Mouse (Mus musculus): ENCODE measurements around the gene Cox8a. TPM values are rescaled to one million over a fixed set of nuclear protein-coding genes. Genes with fewer than 3 reads are reported as not detected.
A peak's percentile ranks its signal among the peaks of the same experiment; 100 is the strongest.

Cox8a gene
- polyA plus RNA-seq, 1 experiment from 2014 or later: 1,270 TPM

GRCm38 (mm10) chr19:7195900-7196728 lies 21.3 kb downstream of the Cox8a start:
- no peak overlapping the region for H3K4me3 ChIP-seq (ENCODE audit: low read length)
- peaks cover 4% of the 10 kb centered on the region; the same call in 1 of the 2 replicates for H3K4me1 ChIP-seq (ENCODE audit: control insufficient read depth, insufficient read depth, low read depth, low read length)
- H3K9ac ChIP-seq (ENCODE audit: low read depth, low read length): no peak overlapping the region
- WGBS: 15% methylated on average over 33 of the region's 33 CpGs
- no peak overlapping the region for H3K4me2 ChIP-seq (ENCODE audit: low read length)
- ATAC-seq: peak; percentile 35
- no peaks in the 10 kb centered on the region for H3K9me3 ChIP-seq (ENCODE audit: control insufficient read depth, low read length)
- H3K27me3 ChIP-seq (replicated peaks; ENCODE audit: control insufficient read depth, insufficient read depth, low read length): no peaks in the 10 kb centered on the region
- H3K36me3 ChIP-seq (ENCODE audit: control insufficient read depth, insufficient read depth, low read length): peaks cover 31% of the 10 kb centered on the region
- no peak overlapping the region for H3K27ac ChIP-seq (ENCODE audit: low read depth, low read length)

GRCm38 (mm10) chr19:7192561-7192967 lies 24.9 kb downstream of the Cox8a start:
- H3K9me3 ChIP-seq (ENCODE audit: control insufficient read depth, low read length): no peaks in the 10 kb centered on the region
- H3K27ac ChIP-seq (ENCODE audit: low read depth, low read length): no peak overlapping the region
- ATAC-seq: no peak
- no peak overlapping the region for H3K4me3 ChIP-seq (ENCODE audit: low read length)
- H3K4me1 ChIP-seq (ENCODE audit: control insufficient read depth, insufficient read depth, low read depth, low read length): peaks cover 4% of the 10 kb centered on the region; the same call in 1 of the 2 replicates
- H3K4me2 ChIP-seq (ENCODE audit: low read length): no peak overlapping the region
- H3K36me3 ChIP-seq (ENCODE audit: control insufficient read depth, insufficient read depth, low read length): peaks cover 5% of the 10 kb centered on the region; the same call in 1 of the 2 replicates
- H3K27me3 ChIP-seq (replicated peaks; ENCODE audit: control insufficient read depth, insufficient read depth, low read length): 0 out of 2 replicates have a peak, but pooled peaks cover 2% of the 10 kb centered on the region
- H3K9ac ChIP-seq (ENCODE audit: low read depth, low read length): no peak overlapping the region
- WGBS: 28% methylated on average over 2 of the region's 2 CpGs

GRCm38 (mm10) chr19:7191639-7192038 lies 25.8 kb downstream of the Cox8a start:
- Histone ChIP-seq H3K9me3 (ENCODE audit: control insufficient read depth, low read length) (no peaks in the 10 kb centered on the region), H3K27ac (ENCODE audit: low read depth, low read length) (no peak overlapping the region), H3K27me3 (replicated peaks; ENCODE audit: control insufficient read depth, insufficient read depth, low read length) (peaks cover 2% of the 10 kb centered on the region; the same call in 1 of the 2 replicates), H3K9ac (ENCODE audit: low read depth, low read length) (no peak overlapping the region), H3K4me2 (ENCODE audit: low read length) (no peak overlapping the region), H3K4me1 (ENCODE audit: control insufficient read depth, insufficient read depth, low read depth, low read length) (peaks cover 3% of the 10 kb centered on the region; the same call in 1 of the 2 replicates), H3K4me3 (ENCODE audit: low read length) (no peak overlapping the region), H3K36me3 (ENCODE audit: control insufficient read depth, insufficient read depth, low read length) (no peaks in the 10 kb centered on the region)
- WGBS: 25% methylated on average over 6 of the region's 6 CpGs
- no peak for ATAC-seq

GRCm38 (mm10) chr19:7190986-7191385 lies 26.4 kb downstream of the Cox8a start:
- peaks cover 2% of the 10 kb centered on the region; the same call in 1 of the 2 replicates for H3K27me3 ChIP-seq (replicated peaks; ENCODE audit: control insufficient read depth, insufficient read depth, low read length)
- WGBS: 31% methylated on average over 5 of the region's 5 CpGs

GRCm38 (mm10) chr19:7189026-7189425 lies 28.4 kb downstream of the Cox8a start:
- Histone ChIP-seq H3K27ac (ENCODE audit: low read depth, low read length) (no peak overlapping the region), H3K4me2 (ENCODE audit: low read length) (no peak overlapping the region), H3K4me1 (ENCODE audit: control insufficient read depth, insufficient read depth, low read depth, low read length) (peaks cover 7% of the 10 kb centered on the region), H3K36me3 (ENCODE audit: control insufficient read depth, insufficient read depth, low read length) (no peaks in the 10 kb centered on the region), H3K9me3 (ENCODE audit: control insufficient read depth, low read length) (no peaks in the 10 kb centered on the region), H3K4me3 (ENCODE audit: low read length) (no peak overlapping the region), H3K27me3 (replicated peaks; ENCODE audit: control insufficient read depth, insufficient read depth, low read length) (peaks cover 8% of the 10 kb centered on the region), H3K9ac (ENCODE audit: low read depth, low read length) (no peak overlapping the region)
- ATAC-seq: no peak
- 74% methylated on average over 4 of the region's 4 CpGs for WGBS

More at GRCm38 (mm10) chr19:7190986-7191385, 26.4 kb downstream of the Cox8a start:
- Histone ChIP-seq H3K9me3 (ENCODE audit: control insufficient read depth, low read length) (no peaks in the 10 kb centered on the region), H3K27ac (ENCODE audit: low read depth, low read length) (no peak overlapping the region), H3K4me2 (ENCODE audit: low read length) (no peak overlapping the region), H3K36me3 (ENCODE audit: control insufficient read depth, insufficient read depth, low read length) (no peaks in the 10 kb centered on the region), H3K9ac (ENCODE audit: low read depth, low read length) (no peak overlapping the region), H3K4me1 (ENCODE audit: control insufficient read depth, insufficient read depth, low read depth, low read length) (peaks cover 5% of the 10 kb centered on the region), H3K4me3 (ENCODE audit: low read length) (no peak overlapping the region)
- ATAC-seq: no peak

- Histone ChIP-seq H3K36me3 (ENCODE audit: control insufficient read depth, insufficient read depth, low read length) (no peaks in the 10 kb centered on the region), H3K9me3 (ENCODE audit: control insufficient read depth, low read length) (no peaks in the 10 kb centered on the region), H3K4me2 (ENCODE audit: low read length) (no peak overlapping the region), H3K27ac (ENCODE audit: low read depth, low read length) (no peak overlapping the region), H3K4me3 (ENCODE audit: low read length) (no peak overlapping the region), H3K4me1 (ENCODE audit: control insufficient read depth, insufficient read depth, low read depth, low read length) (peaks cover 16% of the 10 kb centered on the region), H3K27me3 (replicated peaks; ENCODE audit: control insufficient read depth, insufficient read depth, low read length) (peaks cover 11% of the 10 kb centered on the region), H3K9ac (ENCODE audit: low read depth, low read length) (peak overlapping the region; percentile 27; the same call in 1 of the 2 replicates)
- WGBS: 48% methylated on average over 5 of the region's 5 CpGs
- ATAC-seq: no peak
Observed at GRCm38 (mm10) chr19:7187157-7187556, 30.3 kb downstream of the Cox8a start.

GRCm38 (mm10) chr19:7185715-7186291 lies 31.6 kb downstream of the Cox8a start:
- Histone ChIP-seq H3K27me3 (replicated peaks; ENCODE audit: control insufficient read depth, insufficient read depth, low read length) (peaks cover 12% of the 10 kb centered on the region), H3K36me3 (ENCODE audit: control insufficient read depth, insufficient read depth, low read length) (no peaks in the 10 kb centered on the region), H3K4me3 (ENCODE audit: low read length) (no peak overlapping the region), H3K4me1 (ENCODE audit: control insufficient read depth, insufficient read depth, low read depth, low read length) (peaks cover 25% of the 10 kb centered on the region), H3K27ac (ENCODE audit: low read depth, low read length) (no peak overlapping the region), H3K4me2 (ENCODE audit: low read length) (no peak overlapping the region), H3K9me3 (ENCODE audit: control insufficient read depth, low read length) (no peaks in the 10 kb centered on the region), H3K9ac (ENCODE audit: low read depth, low read length) (no peak overlapping the region)
- ATAC-seq: no peak
- WGBS: 8% methylated on average over 18 of the region's 18 CpGs

GRCm38 (mm10) chr19:7185059-7185458 lies 32.4 kb downstream of the Cox8a start:
- Histone ChIP-seq H3K27me3 (replicated peaks; ENCODE audit: control insufficient read depth, insufficient read depth, low read length) (peaks cover 14% of the 10 kb centered on the region), H3K4me2 (ENCODE audit: low read length) (no peak overlapping the region), H3K36me3 (ENCODE audit: control insufficient read depth, insufficient read depth, low read length) (no peaks in the 10 kb centered on the region), H3K9me3 (ENCODE audit: control insufficient read depth, low read length) (no peaks in the 10 kb centered on the region), H3K4me1 (ENCODE audit: control insufficient read depth, insufficient read depth, low read depth, low read length) (peaks cover 29% of the 10 kb centered on the region), H3K9ac (ENCODE audit: low read depth, low read length) (no peak overlapping the region), H3K4me3 (ENCODE audit: low read length) (no peak overlapping the region), H3K27ac (ENCODE audit: low read depth, low read length) (no peak overlapping the region)
- 29% methylated on average over 4 of the region's 4 CpGs for WGBS
- no peak for ATAC-seq

GRCm38 (mm10) chr19:7183419-7183818 lies 34.0 kb downstream of the Cox8a start:
- H3K9me3 ChIP-seq (ENCODE audit: control insufficient read depth, low read length): no peaks in the 10 kb centered on the region
- peaks cover 29% of the 10 kb centered on the region for H3K4me1 ChIP-seq (ENCODE audit: control insufficient read depth, insufficient read depth, low read depth, low read length)
- H3K27me3 ChIP-seq (replicated peaks; ENCODE audit: control insufficient read depth, insufficient read depth, low read length): peaks cover 14% of the 10 kb centered on the region
- no peak for ATAC-seq
- H3K9ac ChIP-seq (ENCODE audit: low read depth, low read length): no peak overlapping the region
- 32% methylated on average over 11 of the region's 11 CpGs for WGBS
- no peaks in the 10 kb centered on the region for H3K36me3 ChIP-seq (ENCODE audit: control insufficient read depth, insufficient read depth, low read length)
- H3K27ac ChIP-seq (ENCODE audit: low read depth, low read length): no peak overlapping the region
- H3K4me3 ChIP-seq (ENCODE audit: low read length): no peak overlapping the region
- no peak overlapping the region for H3K4me2 ChIP-seq (ENCODE audit: low read length)

Data from hindbrain, embryonic 16.5 days (tissue).